Comparison of ENCODE assay signal across 8 mouse cellular contexts in the genomic region with DNA sequence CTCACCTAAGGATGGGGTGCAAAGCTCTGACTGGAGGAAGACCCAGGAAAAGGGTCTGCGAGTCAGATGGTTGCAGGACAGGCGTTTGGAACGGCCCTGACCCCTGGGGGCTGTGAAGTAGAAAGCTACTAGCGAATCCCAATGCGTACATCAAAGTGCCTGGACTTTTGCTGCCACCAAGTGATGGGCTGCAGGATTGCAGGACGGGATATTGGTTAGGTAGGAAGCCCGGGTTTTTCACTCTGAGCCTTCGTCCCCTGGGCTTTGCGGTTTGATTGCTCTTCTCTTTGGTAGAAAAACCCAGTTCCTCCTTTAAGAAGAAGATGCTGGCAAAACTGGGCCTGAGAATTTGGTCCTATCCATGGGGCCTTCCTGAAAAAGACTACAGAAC. TPM values are rescaled to one million over a fixed set of nuclear protein-coding genes. Genes with fewer than 3 reads are reported as not detected.
A peak's percentile ranks its signal among the peaks of the same experiment; 100 is the strongest.
DNase-seq lines count a peak whose midpoint lies in the region; ATAC-seq lines count a peak whose summit lies in the region.

No protein-coding gene starts in this region.

- ATAC-seq in megakaryocyte, adult 5-6 weeks (ENCODE audit: poor library complexity, severe bottlenecking): peak; percentile 85

- DNase-seq in adrenal gland, adult (ENCODE audit: inconsistent age in 2 of 2, low spot score in 1 of 2): peak; percentile 90 to 98
- peak; percentile 99 for DNase-seq in embryo, embryonic 10 days (ENCODE audit: low spot score)
- DNase-seq in gastrocnemius, postnatal 10 days: peak; percentile 91
- peak; percentile 97 for DNase-seq in induced T-regulatory cell, adult 2 months (ENCODE audit: low read depth)
- peak; percentile 86 to 98 for DNase-seq in left cerebral cortex, adult 8-10 months (ENCODE audit: low spot score in 2 of 2)
- peak; percentile 93 for DNase-seq in right cerebral cortex, adult 18-20 months
- DNase-seq in urinary bladder, adult 2 months (ENCODE audit: low spot score): peak; percentile 75

RNA-seq across cellular contexts. Expression of a gene that starts 0.3 kb away (rescaled TPM):
- total RNA-seq in gastrocnemius, postnatal 10 days (2021): 10 to 100 TPM; 18.9 to 26.4 TPM
- total RNA-seq in left cerebral cortex, adult 8-10 months (2022): 10 to 100 TPM; 32.7 to 37.6 (median 34.4) TPM
- total RNA-seq in megakaryocyte, adult 5-6 weeks (2015): 32.6 and 34.2 TPM in 2 replicates
- total RNA-seq in megakaryocyte, adult 5-6 weeks (2017): 11.7 and 18.3 TPM in 2 replicates
- 47.5 and 51.8 TPM in 2 replicates for polyA plus RNA-seq in urinary bladder, adult 2 months (2012; rRNA removed)

RNA-seq across cellular contexts. Expression of a gene that starts 26.9 kb away (rescaled TPM):
- total RNA-seq in gastrocnemius, postnatal 10 days (2021): 10 to 100 TPM; 68.1 to 79.6 TPM
- 100 to 1,000 TPM; 118 to 126 (median 121) TPM for total RNA-seq in left cerebral cortex, adult 8-10 months (2022)
- 41.5 and 42.9 TPM in 2 replicates for total RNA-seq in megakaryocyte, adult 5-6 weeks (2015)
- 12.4 and 13.3 TPM in 2 replicates for total RNA-seq in megakaryocyte, adult 5-6 weeks (2017)
- polyA plus RNA-seq in urinary bladder, adult 2 months (2012; rRNA removed): 43.6 and 67.2 TPM in 2 replicates

Comparison
In these comparisons a context has a peak if more than half of its experiments do, and no peak if none do; other contexts are left out.
1. Peak in every context shown above with its lines: DNase-seq and ATAC-seq.